Mouse (Mus musculus): Measurements from ENCODE around the gene Pih1d1. TPM values are rescaled to one million over a fixed set of nuclear protein-coding genes. Genes with fewer than 3 reads are reported as not detected.

Pih1d1 gene
- total RNA-seq, 2 experiments from 2014 or later: 60.7 to 65.2 TPM

DNA sequence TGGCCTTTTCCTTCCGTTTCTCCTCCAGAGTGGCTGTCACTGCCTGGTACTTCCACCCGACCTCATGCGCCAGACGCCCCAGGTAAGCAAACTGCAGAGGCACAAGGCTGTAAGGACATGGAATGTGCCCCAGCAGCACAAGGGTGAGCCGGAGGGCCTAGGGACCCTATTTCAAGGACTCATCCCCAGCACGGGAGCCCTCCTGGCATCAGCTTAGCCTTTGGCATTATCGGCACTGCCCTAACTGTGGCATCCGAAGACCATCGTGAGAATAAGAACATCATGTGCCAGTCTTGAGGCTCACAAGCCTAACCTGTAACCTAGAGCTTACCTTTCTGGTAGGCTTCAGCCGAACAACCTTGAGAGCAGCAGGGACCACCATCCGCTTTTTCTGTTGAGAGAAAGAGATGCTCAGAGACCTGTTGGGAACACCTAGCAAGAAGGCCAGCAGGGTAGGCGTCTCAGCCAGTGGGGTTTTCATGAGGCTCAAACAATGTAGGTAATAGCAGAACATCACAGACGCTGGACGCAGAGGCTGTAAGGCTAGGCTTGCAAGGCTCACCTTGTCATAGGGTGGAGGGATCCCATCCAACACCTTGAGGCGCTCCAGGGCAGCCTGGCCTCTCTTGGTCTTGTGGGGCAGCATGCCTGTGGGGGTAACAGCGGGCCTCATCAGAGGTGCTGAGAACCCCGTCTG, 27.8 kb upstream of the Pih1d1 start:
- DNase-seq (ENCODE audit: low spot score in 2 of 2): no peak

DNA sequence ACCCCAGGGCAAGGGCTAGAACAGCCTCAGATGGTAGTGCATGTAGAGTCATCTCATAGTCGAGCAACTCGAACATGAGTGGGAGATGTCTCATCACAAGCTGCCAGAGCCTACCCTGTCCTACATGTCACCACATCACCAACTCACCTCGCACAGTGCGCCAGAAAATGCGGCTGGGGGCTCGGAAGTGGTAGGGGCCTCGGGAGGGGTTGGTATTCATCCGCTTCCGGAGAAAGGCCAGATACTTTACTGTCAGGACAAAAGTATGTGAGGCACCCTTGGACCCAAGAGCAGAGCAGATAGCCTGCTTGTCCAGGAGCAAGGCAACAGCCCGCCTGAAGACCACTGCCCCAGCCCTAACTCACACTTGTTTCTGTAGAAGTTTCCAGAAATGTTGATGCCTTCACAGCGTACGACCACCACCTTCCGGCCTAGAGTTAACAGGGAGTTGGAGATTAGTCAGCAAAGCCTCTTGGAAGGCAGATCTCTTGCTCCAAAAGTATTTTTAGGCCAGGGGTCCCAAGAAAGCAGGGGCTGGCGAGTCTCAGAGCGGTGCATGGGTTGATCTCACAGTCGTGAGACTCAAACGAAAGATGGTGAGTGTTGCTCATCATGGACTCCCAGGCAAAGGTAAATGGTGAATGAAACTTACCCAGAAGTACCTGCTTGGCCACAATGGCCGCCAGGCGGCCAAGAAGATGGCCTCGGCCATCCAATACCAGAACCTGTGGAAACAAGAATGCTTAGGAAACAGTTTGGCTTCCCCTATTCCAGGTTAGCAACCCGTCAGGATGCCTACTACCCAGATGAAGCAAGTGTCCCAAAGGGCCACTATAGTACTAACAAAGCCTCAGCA, 27.0 kb upstream of the Pih1d1 start:
- DNase-seq (ENCODE audit: low spot score in 2 of 2): no peak

DNA sequence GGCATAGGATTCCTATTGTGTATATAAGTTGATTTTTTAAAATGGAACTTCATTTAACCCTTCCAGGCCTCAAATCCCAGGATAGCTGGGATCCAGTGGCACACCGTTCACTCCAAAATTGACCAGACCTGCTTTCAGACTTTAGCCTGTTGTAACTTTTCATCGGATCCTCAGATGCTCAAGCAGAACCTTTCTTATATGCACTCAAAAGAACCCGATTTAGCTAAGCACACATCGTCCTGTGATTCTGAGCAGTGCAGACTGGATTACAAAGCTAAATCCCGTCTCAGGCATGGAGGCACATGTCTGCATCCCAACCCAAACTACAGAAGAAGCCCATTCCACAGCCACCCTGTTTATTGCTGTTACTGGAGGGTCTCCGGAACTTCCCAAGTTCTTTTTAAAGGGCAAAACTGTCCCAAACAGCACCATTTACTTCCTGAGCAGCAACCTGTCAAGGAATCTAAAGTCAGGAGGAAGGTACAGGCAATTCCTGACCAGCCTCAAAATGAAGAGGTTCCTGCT, 26.3 kb upstream of the Pih1d1 start:
- no peak for DNase-seq (ENCODE audit: low spot score in 2 of 2)

DNA sequence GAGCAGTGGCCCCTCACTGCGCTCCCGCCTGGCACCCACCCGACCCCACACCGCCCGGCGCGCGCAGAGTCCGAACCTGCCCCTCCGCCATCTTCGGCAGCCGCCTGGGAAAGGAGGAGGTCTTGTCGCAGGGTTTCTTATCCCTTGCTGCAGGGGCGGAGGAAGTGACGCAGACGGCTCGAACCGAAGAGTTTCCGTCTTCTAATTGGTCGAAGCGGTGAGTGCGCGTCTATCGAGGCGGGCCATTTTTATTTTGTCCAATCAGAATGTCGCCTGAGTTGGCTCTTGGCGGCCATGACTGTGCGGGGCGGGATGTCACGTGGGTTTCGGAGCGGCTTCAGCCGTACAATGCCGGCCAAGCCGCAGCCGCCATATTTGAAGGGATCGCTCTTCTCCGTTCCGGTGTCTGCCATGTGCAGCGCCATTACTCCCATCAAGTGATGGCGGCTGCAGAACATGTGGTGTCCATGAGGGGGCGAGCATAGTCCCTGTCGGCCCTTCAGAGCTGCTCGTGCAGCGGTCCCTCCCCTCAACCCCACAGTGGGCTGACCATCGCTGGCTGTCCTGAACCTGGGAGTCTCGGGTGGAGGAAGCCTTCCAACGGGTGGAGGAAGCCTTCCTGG, 25.4 kb upstream of the Pih1d1 start, which contains the start of gene Rpl13a:
Rpl13a (minus strand) TSS at position 138 of the 623 bp plus-strand sequence.
- DNase-seq (ENCODE audit: low spot score in 2 of 2): peak; percentile 83 to 94

DNA sequence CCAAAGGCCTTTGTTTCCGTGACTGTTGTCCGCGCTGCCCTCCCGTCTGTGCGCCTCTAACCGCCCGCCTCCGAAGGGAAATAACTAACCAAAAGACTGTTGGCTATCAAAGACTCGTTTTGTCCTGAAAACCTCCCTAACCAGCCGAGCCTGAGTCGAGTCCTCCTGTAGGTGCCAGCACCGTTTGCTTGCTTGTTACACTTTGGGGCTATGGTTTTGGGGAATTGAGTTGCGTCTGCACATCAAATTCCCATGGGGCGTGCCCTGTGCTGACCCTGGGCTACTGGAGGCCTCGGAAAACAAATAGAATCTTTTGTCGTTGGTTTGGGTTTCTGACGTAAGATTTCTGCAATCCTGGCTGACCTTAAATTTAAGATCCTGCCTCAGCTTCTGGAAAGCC, 24.8 kb upstream of the Pih1d1 start:
- no peak for DNase-seq (ENCODE audit: low spot score in 2 of 2)

DNA sequence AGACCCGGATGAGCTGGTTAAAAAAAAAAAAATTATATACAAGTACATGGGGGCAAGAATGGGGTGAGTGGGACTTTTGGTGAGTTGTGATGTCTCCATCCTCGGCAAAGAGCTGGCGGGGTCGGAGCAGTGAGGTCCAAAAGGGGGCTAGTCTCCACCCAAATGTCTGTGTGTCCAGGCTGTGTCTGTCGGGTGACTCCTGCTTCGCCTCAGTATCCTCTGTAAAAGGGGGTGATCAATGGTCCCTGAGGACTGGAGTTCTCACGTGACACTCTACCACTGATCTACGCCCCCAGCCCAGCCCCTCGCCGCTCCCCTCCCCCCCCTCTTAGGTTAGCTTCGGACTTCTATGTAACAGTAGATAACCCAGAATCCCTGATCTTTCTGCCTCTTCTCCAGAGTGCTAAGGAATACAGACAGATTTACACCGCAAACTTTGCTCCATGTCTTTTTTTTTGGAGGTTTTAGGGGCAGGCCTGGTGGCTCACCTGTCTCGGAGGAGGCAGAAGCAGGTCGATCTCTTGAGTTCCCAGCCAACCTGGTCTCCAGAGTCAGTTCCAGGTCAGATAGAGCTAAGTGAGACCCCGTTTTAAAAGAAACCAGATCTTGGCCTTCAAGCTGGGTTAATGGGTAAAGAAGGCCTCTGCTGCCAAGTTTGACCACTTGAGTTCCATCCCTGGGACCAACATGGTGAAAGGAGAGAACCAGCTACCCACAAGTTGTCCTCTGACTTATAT, 24.2 kb upstream of the Pih1d1 start:
- no peak for DNase-seq (ENCODE audit: low spot score in 2 of 2)

DNA sequence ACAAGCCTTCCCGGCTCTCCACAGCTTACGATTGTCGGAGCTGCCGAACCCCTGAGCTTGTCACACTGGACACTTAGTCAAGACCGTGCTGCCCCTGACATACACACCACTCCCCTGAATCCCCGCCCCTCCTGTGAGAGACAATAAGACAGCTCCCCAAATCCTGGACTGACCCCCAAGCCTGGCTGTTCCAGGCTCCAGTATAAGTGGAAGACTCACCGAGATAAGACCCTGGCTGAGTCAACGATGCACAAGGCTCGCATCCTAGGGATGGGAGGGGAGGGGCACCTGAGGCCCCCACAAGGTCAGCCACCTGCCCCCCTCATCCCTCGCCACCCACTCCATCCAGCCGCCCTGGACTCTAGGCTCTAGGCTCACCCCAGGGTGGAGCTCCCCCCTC, 22.3 kb upstream of the Pih1d1 start:
- DNase-seq (ENCODE audit: low spot score in 2 of 2): no peak

DNA sequence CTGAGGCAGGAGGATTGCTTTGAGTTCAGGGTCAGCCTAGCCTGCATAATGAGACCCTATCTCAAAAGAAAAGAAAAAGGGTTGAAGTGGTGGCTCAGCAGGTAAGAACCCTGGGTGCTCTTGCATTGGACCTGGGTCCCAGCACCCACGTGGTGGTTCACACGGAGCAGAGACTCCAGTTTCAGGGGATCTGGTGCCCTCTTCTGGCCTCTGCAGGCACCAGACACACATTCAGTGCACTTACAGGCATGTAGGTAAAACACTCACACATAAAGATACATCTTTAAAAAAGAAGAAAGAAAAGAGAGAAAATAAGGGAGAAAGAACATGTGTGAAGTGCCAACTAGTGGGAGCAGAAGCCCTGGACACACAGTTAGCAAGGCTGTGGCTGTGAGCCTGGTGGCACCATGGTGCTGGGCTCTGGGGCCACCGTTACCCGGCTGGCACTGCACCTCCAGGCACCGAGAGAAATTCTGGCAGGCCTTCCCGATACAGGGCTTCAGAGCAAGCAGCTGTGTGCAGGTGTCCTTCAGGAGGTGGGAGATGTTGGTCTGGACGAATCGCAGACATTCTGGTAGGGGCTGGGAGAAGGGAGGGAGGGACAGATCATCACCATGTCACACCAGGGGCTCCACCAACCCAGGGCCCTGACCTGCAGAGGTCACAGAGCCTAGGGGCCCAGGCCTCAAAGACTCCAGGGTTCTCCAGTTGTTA, 20.5 kb upstream of the Pih1d1 start:
- no peak for DNase-seq (ENCODE audit: low spot score in 2 of 2)

DNA sequence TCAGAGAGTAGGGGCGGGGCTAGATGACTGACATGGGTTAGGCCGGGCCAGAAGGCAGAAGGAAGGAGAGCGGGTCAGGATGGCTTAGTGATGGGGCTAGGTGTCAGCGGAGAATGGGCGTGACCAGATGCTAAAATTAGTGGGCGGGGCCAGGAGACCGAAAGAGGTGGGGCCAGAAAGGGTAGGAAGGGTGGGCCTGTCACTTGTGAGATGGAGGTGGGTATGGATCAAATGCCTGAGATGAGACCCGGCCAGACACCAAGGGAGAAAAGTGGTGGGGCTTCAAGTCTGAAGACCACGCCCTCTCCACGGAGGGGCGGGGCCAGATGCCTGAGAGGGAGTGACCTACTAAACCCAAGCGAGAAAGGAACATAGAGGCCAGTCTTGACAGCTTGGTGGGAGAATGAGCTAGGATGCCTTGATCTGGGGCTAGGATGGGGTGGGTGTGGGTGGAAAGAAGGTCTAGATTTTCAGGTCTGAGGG, 19.5 kb upstream of the Pih1d1 start:
- DNase-seq (ENCODE audit: low spot score in 2 of 2): no peak

DNA sequence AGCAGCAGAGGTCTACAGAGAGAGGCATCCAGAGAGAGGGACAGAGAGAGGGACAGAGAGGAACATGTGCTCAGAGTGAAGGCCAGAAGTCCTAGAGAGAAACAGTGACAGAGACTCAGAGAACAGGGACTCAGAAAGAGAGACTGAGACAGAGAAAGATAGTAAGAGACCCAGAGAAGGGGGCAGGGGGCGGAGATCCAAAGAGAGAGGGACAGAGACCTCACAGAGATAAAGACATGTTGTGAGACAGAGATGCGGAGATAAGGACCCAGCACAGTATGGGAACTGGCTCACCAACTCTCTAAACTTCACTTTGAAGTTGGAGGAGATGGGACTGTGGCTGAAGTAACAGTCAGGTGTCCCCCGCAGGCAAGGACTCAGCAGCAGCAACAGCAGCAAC, 18.7 kb upstream of the Pih1d1 start:
- no peak for DNase-seq (ENCODE audit: low spot score in 2 of 2)

DNA sequence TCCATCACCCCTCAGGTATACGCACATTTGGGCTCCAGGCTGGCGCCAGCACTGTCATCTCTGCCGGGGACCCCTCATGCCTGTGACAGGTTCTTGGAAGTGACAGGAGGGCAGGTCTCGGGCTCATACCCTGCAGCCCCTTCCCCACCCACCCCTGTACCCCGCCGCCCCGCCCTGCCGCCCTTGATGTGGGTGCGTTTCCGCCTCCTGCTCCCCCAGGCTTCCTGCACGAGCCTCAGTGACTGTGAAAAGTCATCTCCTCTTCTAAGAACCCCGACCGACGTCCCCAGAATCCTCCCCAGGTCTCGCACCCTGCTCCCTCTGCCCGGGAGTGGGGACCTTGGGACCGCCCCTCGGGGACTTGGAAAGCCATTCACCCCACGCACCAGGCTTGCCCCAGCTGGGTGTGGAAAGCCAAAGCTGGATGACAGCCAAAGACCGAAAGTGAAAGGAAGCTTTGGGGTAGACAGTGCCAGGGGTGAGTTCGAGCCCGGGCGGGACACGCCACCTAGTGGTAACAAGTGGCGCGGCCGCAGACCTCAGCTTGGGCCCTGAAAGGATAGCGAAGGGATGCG, 18.0 kb upstream of the Pih1d1 start, which contains the start of the genes Gm45713 and Flt3l:
Gm45713 (minus strand) TSS at position 239 of the 575 bp plus-strand sequence.
Flt3l (minus strand) TSS at position 440 of the 575 bp plus-strand sequence.
- peak; percentile 81 to 86 for DNase-seq (ENCODE audit: low spot score in 2 of 2)

DNA sequence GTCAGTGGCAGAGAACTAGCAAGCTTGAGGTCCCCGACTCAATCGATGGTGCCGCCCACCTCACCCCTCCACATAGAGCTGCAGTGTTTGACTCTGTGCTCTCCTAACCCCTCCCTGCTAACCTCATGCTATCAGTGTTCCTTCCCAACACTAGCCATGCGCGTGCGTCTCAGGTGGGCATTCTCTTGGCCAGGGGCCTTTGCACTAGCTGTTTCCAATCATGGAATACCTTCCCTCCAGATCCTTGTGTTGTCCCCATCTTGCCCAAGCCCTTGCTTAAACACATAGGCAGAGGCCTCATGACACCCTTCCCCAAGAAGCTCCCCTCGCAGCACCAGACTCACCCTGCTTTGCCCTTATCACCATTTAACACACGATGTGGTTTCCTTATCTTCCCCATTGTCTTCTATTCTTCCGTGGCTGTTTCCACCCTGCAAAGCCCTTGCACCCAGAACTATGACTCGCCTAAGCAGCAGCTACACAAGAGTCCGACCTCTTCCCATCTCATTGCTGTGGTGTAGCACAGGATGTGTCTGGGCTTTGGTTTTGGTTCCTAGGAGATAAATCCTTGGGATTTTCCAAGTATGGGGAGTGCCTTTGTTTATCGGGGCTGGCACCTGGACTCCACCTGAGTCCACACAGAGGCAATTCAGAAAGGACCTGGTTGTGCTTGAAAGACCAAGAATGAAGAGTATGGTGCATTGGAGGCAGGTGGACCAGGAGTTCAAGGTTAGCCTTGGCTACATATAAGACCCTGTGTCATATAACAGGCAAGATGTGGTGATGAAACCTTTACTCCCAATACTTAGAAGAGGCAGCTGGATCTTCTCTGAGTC, 16.7 kb upstream of the Pih1d1 start:
- DNase-seq (ENCODE audit: low spot score in 2 of 2): no peak

DNA sequence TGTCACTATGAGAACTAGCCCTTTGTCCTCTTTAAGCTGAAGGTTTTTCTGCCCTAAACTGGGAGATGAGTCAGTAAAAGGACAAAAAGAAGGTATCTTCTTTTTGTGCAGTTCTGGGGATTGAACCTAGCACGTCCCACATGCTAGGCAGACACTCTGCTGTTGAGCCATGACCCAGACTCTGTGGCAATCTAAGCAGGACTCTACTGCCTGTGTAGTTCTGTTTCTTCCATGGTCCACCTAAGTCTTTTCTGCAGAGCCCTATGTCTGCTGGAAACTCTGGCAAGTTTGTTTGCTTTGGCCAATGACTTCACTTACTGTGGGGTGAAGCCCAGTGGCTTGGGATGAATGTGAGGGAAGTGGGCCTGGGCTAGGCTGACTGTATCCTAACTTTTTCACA, 15.7 kb upstream of the Pih1d1 start:
- no peak for DNase-seq (ENCODE audit: low spot score in 2 of 2)

DNA sequence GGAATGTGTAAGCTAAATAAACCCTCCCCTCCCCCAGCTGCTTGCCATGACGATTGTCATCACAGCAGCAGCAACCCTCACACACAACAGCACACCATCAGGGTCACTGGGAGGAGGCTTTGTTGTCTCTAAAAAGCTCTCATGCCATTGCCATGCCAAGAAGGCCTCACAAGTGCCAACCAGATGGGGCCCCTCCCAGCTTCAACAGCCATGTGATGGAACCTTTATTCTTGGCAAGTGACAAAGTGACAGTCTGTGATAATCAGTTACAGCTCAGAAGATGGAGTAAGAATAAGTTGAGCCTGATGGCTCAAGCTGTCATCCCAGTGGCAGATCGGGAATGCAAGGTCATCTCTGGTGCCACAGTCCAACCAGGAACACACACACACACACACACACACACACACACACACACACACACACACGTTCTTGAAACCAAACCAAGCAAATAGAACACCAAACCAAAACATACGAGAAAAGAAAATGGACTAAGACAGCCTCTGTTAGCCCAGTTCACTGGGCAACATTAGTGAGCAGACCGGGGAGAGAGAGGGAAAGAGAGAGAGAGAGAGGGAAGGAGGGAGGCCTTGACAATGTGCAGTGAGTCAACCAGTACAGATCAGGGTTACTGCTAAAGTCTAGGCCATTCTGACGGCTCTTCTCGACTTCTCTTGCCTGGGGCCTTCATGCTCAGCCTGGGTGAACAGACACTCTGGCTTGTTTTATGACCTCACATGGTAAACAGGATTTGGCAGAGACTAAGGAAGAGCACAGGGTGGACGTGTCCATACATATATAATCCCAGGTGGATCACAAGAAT, 14.0 kb upstream of the Pih1d1 start:
- no peak for DNase-seq (ENCODE audit: low spot score in 2 of 2)

DNA sequence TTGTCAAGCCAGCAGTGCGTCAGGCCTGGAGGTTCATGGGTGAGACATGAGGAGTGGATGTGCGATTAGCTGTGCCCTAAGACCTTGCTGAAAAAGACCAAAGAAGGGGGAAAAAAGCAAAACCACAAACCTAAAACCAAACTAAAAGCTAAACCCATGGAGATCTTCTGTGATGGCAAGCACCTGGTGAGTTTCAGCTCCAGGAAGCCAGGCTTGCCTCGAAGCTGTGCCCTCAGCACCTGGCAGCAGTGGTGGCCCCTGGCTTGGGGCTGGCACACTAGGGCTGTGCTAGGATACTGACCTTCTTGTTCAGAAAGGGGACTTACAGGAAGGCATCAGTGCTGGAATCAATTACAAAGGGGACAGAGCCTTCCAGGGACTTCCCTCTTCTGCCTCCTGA, 12.8 kb upstream of the Pih1d1 start:
- DNase-seq (ENCODE audit: low spot score in 2 of 2): no peak

DNA sequence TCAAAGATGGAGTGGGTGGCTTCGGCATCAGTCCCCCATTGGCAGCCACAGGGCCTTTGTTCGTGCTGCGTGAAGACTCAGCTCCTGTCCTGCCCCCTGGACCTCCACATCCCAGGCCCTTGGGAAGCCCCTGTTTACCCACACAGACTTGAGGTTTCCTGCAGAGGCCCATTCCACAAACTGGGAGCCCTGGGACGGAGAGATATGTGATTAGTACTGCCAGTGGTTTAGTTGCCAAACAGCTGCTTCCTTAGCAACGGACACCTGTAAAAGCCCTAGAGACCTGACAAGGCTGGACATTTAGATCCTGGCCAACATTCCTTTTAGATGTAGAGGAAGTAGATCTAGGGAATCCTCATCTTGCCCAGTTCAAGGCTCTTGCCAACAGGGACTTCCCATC, 12.2 kb upstream of the Pih1d1 start:
- DNase-seq (ENCODE audit: low spot score in 2 of 2): no peak

DNA sequence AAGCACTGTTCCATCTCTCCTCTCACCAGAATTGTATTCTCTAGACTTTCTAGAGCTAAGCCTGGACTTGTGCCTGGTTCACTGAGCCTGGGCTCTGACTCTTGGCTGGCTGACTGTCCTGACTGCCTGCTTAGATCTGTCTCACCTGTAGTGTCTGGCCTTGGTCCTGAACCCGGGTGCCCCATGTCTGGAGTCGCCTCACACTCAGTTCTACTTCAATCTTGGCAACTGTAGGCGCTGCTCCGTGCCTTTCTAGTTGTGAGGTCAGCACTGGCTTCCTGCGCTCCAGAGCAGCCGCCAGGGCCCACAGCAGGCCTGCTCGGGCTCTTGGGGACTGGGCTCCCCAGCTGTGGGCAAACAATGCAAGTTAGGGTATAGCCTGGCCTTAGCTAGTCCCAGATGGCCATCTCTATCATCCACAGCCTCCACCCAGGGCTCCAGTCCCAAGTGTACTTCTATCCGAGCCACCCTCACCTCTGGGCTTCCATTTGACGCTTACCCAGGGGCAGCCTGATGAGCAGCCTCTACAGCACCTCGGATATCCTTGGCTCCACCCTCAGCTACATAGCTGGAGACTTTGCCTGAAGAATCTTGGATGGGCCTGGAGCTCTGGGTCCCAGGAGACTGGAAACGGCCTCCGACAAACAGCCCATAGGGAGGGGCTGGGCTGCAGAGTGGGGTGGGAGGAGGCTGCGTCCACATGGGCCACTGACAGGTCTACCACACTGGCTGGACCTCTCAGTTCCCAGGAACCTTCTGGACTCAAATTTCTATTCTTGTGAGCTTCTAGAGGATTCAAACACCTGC, 9.5 kb upstream of the Pih1d1 start:
- DNase-seq (ENCODE audit: low spot score in 2 of 2): no peak

All from adrenal gland, postnatal 4 days (tissue).